Mouse (Mus musculus): ENCODE results near the gene Ccrl2. TPM values are rescaled to one million over a fixed set of nuclear protein-coding genes. Genes with fewer than 3 reads are reported as not detected.

The Ccrl2 gene
- polyA plus RNA-seq, 1 experiment from 2014 or later, result 0.76 TPM

DNA sequence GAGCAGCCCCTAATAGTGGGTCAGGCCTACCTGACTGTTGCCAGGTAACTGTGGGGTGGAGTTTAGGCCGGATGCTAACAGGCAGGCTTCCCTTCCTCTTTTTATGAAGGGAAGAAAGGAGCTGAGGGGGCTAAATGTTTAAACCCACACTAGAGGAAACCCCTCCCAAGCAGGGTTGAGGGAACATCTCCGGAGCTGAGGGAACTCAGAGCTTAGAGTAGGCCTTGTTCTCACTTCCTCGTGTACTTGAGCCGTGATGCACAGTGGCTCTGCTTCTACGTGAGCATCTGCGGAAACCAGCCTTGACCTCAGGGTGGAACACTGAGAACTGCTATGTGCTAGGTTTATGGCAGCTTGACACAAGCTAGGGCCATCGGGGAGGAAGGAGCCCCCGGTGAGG, 23.5 kb upstream of the Ccrl2 start:
- no peaks in the 10 kb centered on the region for H3K27me3 ChIP-seq (ENCODE audit: control insufficient read depth, insufficient read depth, low read length)
- no peak overlapping the region for H3K4me3 ChIP-seq (ENCODE audit: low read depth, low read length)
- WGBS, result 87% methylated on average over 8 of the region's 8 CpGs
- ATAC-seq (replicated peaks; ENCODE audit: insufficient number of reproducible peaks, low FRiP score, low TSS enrichment, low read depth) (no peak), DNase-seq (ENCODE audit: low spot score) (no peak)
- H3K9me3 ChIP-seq (replicated peaks; ENCODE audit: control insufficient read depth, low read length), result no peaks in the 10 kb centered on the region
- H3K4me2 ChIP-seq (ENCODE audit: low read depth, low read length), result no peak overlapping the region
- no peak overlapping the region for H3K27ac ChIP-seq (replicated peaks; ENCODE audit: low read depth, low read length)
- H3K4me1 ChIP-seq (ENCODE audit: control insufficient read depth, insufficient read depth, low read length), result no peaks in the 10 kb centered on the region
- H3K9ac ChIP-seq (replicated peaks; ENCODE audit: low read length), result no peak overlapping the region
- H3K36me3 ChIP-seq (replicated peaks; ENCODE audit: control insufficient read depth, insufficient read depth, low read depth, low read length), result no peaks in the 10 kb centered on the region

GRCm38 (mm10) chr9:111077745-111078144, 20.4 kb upstream of the Ccrl2 start:
- Histone ChIP-seq H3K9ac (replicated peaks; ENCODE audit: low read length) (no peak overlapping the region), H3K27me3 (ENCODE audit: control insufficient read depth, insufficient read depth, low read length) (no peaks in the 10 kb centered on the region), H3K36me3 (replicated peaks; ENCODE audit: control insufficient read depth, insufficient read depth, low read depth, low read length) (no peaks in the 10 kb centered on the region), H3K4me2 (ENCODE audit: low read depth, low read length) (no peak overlapping the region), H3K27ac (replicated peaks; ENCODE audit: low read depth, low read length) (no peak overlapping the region), H3K4me1 (ENCODE audit: control insufficient read depth, insufficient read depth, low read length) (no peaks in the 10 kb centered on the region), H3K9me3 (replicated peaks; ENCODE audit: control insufficient read depth, low read length) (no peaks in the 10 kb centered on the region), H3K4me3 (ENCODE audit: low read depth, low read length) (no peak overlapping the region)
- DNase-seq (ENCODE audit: low spot score) (peak; percentile 36), ATAC-seq (replicated peaks; ENCODE audit: insufficient number of reproducible peaks, low FRiP score, low TSS enrichment, low read depth) (no peak)
- 56% methylated on average over 5 of the region's 5 CpGs for WGBS

GRCm38 (mm10) chr9:111072971-111073370, 15.7 kb upstream of the Ccrl2 start:
- no peaks in the 10 kb centered on the region for H3K9me3 ChIP-seq (replicated peaks; ENCODE audit: control insufficient read depth, low read length)
- no peak for ATAC-seq (replicated peaks; ENCODE audit: insufficient number of reproducible peaks, low FRiP score, low TSS enrichment, low read depth)

DNA sequence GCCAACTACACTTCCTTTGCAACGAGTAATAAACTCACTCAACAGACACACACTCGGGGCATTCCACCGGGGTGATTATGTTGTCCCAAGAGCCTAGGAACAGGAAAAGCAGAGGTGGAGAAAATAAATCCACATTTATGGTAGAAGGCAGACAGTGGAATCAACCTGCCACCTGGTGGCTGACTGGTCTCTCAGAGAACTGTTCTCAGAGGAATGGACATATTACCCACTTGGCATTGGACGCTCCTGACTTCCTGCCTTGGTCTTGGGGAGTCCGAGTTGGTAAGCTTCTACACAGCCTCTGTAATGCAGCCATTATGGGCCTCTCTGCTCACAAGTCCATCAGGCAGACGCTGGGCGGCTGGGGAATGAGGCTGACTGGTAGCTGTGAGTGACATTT, 14.9 kb upstream of the Ccrl2 start:
- DNase-seq (ENCODE audit: low spot score), result peak; percentile 49
- no peak overlapping the region for H3K4me2 ChIP-seq (ENCODE audit: low read depth, low read length)
- no peak overlapping the region for H3K27ac ChIP-seq (replicated peaks; ENCODE audit: low read depth, low read length)
- no peaks in the 10 kb centered on the region for H3K36me3 ChIP-seq (replicated peaks; ENCODE audit: control insufficient read depth, insufficient read depth, low read depth, low read length)
- H3K9ac ChIP-seq (replicated peaks; ENCODE audit: low read length), result no peak overlapping the region
- H3K9me3 ChIP-seq (replicated peaks; ENCODE audit: control insufficient read depth, low read length), result no peaks in the 10 kb centered on the region
- H3K4me3 ChIP-seq (ENCODE audit: low read depth, low read length), result no peak overlapping the region
- 58% methylated on average over 7 of the region's 7 CpGs for WGBS
- H3K27me3 ChIP-seq (ENCODE audit: control insufficient read depth, insufficient read depth, low read length), result no peaks in the 10 kb centered on the region
- no peak for ATAC-seq (replicated peaks; ENCODE audit: insufficient number of reproducible peaks, low FRiP score, low TSS enrichment, low read depth)
- H3K4me1 ChIP-seq (ENCODE audit: control insufficient read depth, insufficient read depth, low read length), result no peaks in the 10 kb centered on the region

More at GRCm38 (mm10) chr9:111072971-111073370, 15.7 kb upstream of the Ccrl2 start:
- no peak overlapping the region for H3K4me3 ChIP-seq (ENCODE audit: low read depth, low read length)
- H3K36me3 ChIP-seq (replicated peaks; ENCODE audit: control insufficient read depth, insufficient read depth, low read depth, low read length), result no peaks in the 10 kb centered on the region
- no peak overlapping the region for H3K4me2 ChIP-seq (ENCODE audit: low read depth, low read length)
- whole genome bisulfite sequencing, result 74% methylated on average over 4 of the region's 4 CpGs
- H3K9ac ChIP-seq (replicated peaks; ENCODE audit: low read length), result no peak overlapping the region
- no peaks in the 10 kb centered on the region for H3K27me3 ChIP-seq (ENCODE audit: control insufficient read depth, insufficient read depth, low read length)
- DNase-seq (ENCODE audit: low spot score), result no peak
- no peak overlapping the region for H3K27ac ChIP-seq (replicated peaks; ENCODE audit: low read depth, low read length)
- H3K4me1 ChIP-seq (ENCODE audit: control insufficient read depth, insufficient read depth, low read length), result no peaks in the 10 kb centered on the region

- H3K4me1 ChIP-seq (ENCODE audit: control insufficient read depth, insufficient read depth, low read length), result no peaks in the 10 kb centered on the region
- H3K27me3 ChIP-seq (ENCODE audit: control insufficient read depth, insufficient read depth, low read length), result no peaks in the 10 kb centered on the region
- DNase-seq (ENCODE audit: low spot score) (peak; percentile 83), ATAC-seq (replicated peaks; ENCODE audit: insufficient number of reproducible peaks, low FRiP score, low TSS enrichment, low read depth) (peak; percentile 75; the same call in 1 of the 2 replicates)
- H3K4me2 ChIP-seq (ENCODE audit: low read depth, low read length), result no peak overlapping the region
- no peaks in the 10 kb centered on the region for H3K9me3 ChIP-seq (replicated peaks; ENCODE audit: control insufficient read depth, low read length)
- no peak overlapping the region for H3K9ac ChIP-seq (replicated peaks; ENCODE audit: low read length)
- H3K27ac ChIP-seq (replicated peaks; ENCODE audit: low read depth, low read length), result no peak overlapping the region
- no peak overlapping the region for H3K4me3 ChIP-seq (ENCODE audit: low read depth, low read length)
- 22% methylated on average over 4 of the region's 4 CpGs for WGBS
- no peaks in the 10 kb centered on the region for H3K36me3 ChIP-seq (replicated peaks; ENCODE audit: control insufficient read depth, insufficient read depth, low read depth, low read length)
These were observed 13.2 kb upstream of the Ccrl2 start for GRCm38 (mm10) chr9:111070546-111070961.

- no peak for ATAC-seq (replicated peaks; ENCODE audit: insufficient number of reproducible peaks, low FRiP score, low TSS enrichment, low read depth)
- Histone ChIP-seq H3K9me3 (replicated peaks; ENCODE audit: control insufficient read depth, low read length) (no peaks in the 10 kb centered on the region), H3K36me3 (replicated peaks; ENCODE audit: control insufficient read depth, insufficient read depth, low read depth, low read length) (no peaks in the 10 kb centered on the region), H3K4me3 (ENCODE audit: low read depth, low read length) (no peak overlapping the region), H3K27ac (replicated peaks; ENCODE audit: low read depth, low read length) (no peak overlapping the region), H3K27me3 (ENCODE audit: control insufficient read depth, insufficient read depth, low read length) (no peaks in the 10 kb centered on the region), H3K4me1 (ENCODE audit: control insufficient read depth, insufficient read depth, low read length) (no peaks in the 10 kb centered on the region), H3K4me2 (ENCODE audit: low read depth, low read length) (no peak overlapping the region), H3K9ac (replicated peaks; ENCODE audit: low read length) (no peak overlapping the region)
- DNase-seq (ENCODE audit: low spot score), result no peak
- 90% methylated on average over 4 of the region's 4 CpGs for WGBS
These were observed 9.7 kb upstream of the Ccrl2 start for GRCm38 (mm10) chr9:111067052-111067451.

DNA sequence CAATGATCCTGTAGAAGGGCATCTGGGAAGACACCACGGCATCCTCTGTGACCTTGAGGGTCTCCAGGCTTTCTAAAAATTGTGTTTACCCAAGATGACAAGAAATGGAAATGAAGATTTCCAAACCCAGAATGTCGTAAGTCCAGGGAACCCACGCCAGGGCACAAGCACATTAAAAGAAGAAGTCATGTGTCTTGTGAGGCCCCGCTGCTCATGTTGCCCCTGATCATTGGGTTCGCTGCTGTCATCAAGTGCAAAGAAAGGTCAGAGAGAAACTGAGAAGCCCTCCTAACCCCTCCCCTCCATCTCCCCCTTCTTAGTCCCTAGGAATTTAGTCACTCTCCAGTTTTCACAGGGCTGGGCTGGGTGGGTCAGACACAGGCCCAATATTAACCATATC, 5.5 kb upstream of the Ccrl2 start:
- Histone ChIP-seq H3K4me1 (ENCODE audit: control insufficient read depth, insufficient read depth, low read length) (no peaks in the 10 kb centered on the region), H3K4me3 (ENCODE audit: low read depth, low read length) (no peak overlapping the region), H3K9me3 (replicated peaks; ENCODE audit: control insufficient read depth, low read length) (no peaks in the 10 kb centered on the region), H3K27ac (replicated peaks; ENCODE audit: low read depth, low read length) (no peak overlapping the region), H3K4me2 (ENCODE audit: low read depth, low read length) (no peak overlapping the region), H3K27me3 (ENCODE audit: control insufficient read depth, insufficient read depth, low read length) (no peaks in the 10 kb centered on the region), H3K36me3 (replicated peaks; ENCODE audit: control insufficient read depth, insufficient read depth, low read depth, low read length) (no peaks in the 10 kb centered on the region), H3K9ac (replicated peaks; ENCODE audit: low read length) (no peak overlapping the region)
- 67% methylated on average over 5 of the region's 5 CpGs for WGBS
- no peak for DNase-seq (ENCODE audit: low spot score)
- no peak for ATAC-seq (replicated peaks; ENCODE audit: insufficient number of reproducible peaks, low FRiP score, low TSS enrichment, low read depth)

GRCm38 (mm10) chr9:111058943-111059556, 1.7 kb upstream of the Ccrl2 start:
- no peak overlapping the region for H3K4me3 ChIP-seq (ENCODE audit: low read depth, low read length)
- DNase-seq (ENCODE audit: low spot score), result no peak
- peaks cover 5% of the 10 kb centered on the region; the same call in 1 of the 2 replicates for H3K4me1 ChIP-seq (ENCODE audit: control insufficient read depth, insufficient read depth, low read length)
- H3K36me3 ChIP-seq (replicated peaks; ENCODE audit: control insufficient read depth, insufficient read depth, low read depth, low read length), result no peaks in the 10 kb centered on the region
- H3K4me2 ChIP-seq (ENCODE audit: low read depth, low read length), result no peak overlapping the region
- WGBS, result 65% methylated on average over 10 of the region's 10 CpGs
- H3K27me3 ChIP-seq (ENCODE audit: control insufficient read depth, insufficient read depth, low read length), result no peaks in the 10 kb centered on the region
- ATAC-seq (replicated peaks; ENCODE audit: insufficient number of reproducible peaks, low FRiP score, low TSS enrichment, low read depth), result no peak
- no peaks in the 10 kb centered on the region for H3K9me3 ChIP-seq (replicated peaks; ENCODE audit: control insufficient read depth, low read length)
- no peak overlapping the region for H3K27ac ChIP-seq (replicated peaks; ENCODE audit: low read depth, low read length)
- H3K9ac ChIP-seq (replicated peaks; ENCODE audit: low read length), result no peak overlapping the region
